Mouse (Mus musculus) midbrain, embryonic 13.5 days (tissue): Measurements from ENCODE around the gene Alox12. TPM values are rescaled to one million over a fixed set of nuclear protein-coding genes. Genes with fewer than 3 reads are reported as not detected.

Source experiments
- ATAC-seq: fragments of 200-750 bp; cut with Nextera tagmentation; 2 replicates; pipeline ENCODE4 v1.8.0; 2017; ENCODE audit warnings: mild to moderate bottlenecking, moderate TSS enrichment, moderate library complexity
- H3K27ac ChIP-seq: fragments of 300-500 bp; sonication (generic); 2 replicates; pipeline ENCODE4 v1.5.1; 2015; ENCODE audit warnings: inconsistent platforms, mild to moderate bottlenecking, moderate library complexity
- H3K27me3 ChIP-seq: fragments of 300-500 bp; sonication (generic); 2 replicates; pipeline ENCODE4 v1.6.1; 2015; ENCODE audit warnings: mild to moderate bottlenecking, inconsistent platforms
- H3K36me3 ChIP-seq: fragments of 300-500 bp; sonication (generic); 2 replicates; pipeline ENCODE4 v1.6.1; 2015; ENCODE audit warnings: mild to moderate bottlenecking, inconsistent platforms
- H3K4me1 ChIP-seq: fragments of 300-500 bp; sonication (generic); replicated peaks from 2 replicates; pipeline ENCODE4 v1.6.1; 2015; ENCODE audit warnings: inconsistent platforms
- H3K4me2 ChIP-seq: fragments of 300-500 bp; sonication (generic); replicated peaks from 2 replicates; pipeline ENCODE4 v1.6.1; 2015; ENCODE audit warnings: moderate library complexity, mild to moderate bottlenecking, inconsistent platforms
- H3K4me3 ChIP-seq: fragments of 300-500 bp; sonication (generic); replicated peaks from 2 replicates; pipeline ENCODE4 v1.5.1; 2015; ENCODE audit warnings: mild to moderate bottlenecking, inconsistent platforms
- H3K9ac ChIP-seq: fragments of 300-500 bp; sonication (generic); replicated peaks from 2 replicates; pipeline ENCODE4 v1.6.1; 2015; ENCODE audit warnings: mild to moderate bottlenecking, inconsistent platforms
- H3K9me3 ChIP-seq: fragments of 300-500 bp; sonication (generic); 2 replicates; pipeline ENCODE4 v1.6.1; 2016; ENCODE audit warnings: mild to moderate bottlenecking, inconsistent platforms
- WGBS: fragments of 180-500 bp; shearing (Covaris S2); methylation state at CpG from one replicate; pipeline ENCODE4 v1.1.7; 2015; 5-methylcytosine and 5-hydroxymethylcytosine counted together
- microRNA counts: library from miRNA; unstranded; fragments of <30 nt; microRNA quantifications from one replicate; lab custom pipeline; 2016
- microRNA-seq: library from miRNA; unstranded; fragments of <30 nt; microRNA quantifications from one replicate; pipeline ENCODE4, GENCODE M21; 2016
- polyA plus RNA-seq: library from polyadenylated mRNA; unstranded; fragments of >200 nt; fragmentation: Nextera tagmentation; extraction: Ambion mirVana; gene quantifications from 2 replicates; pipeline ENCODE4 v1.2.1, GENCODE M21; 2015

Alox12 gene
- polyA plus RNA-seq, 1 experiment from 2014 or later, result 1.2 TPM

DNA sequence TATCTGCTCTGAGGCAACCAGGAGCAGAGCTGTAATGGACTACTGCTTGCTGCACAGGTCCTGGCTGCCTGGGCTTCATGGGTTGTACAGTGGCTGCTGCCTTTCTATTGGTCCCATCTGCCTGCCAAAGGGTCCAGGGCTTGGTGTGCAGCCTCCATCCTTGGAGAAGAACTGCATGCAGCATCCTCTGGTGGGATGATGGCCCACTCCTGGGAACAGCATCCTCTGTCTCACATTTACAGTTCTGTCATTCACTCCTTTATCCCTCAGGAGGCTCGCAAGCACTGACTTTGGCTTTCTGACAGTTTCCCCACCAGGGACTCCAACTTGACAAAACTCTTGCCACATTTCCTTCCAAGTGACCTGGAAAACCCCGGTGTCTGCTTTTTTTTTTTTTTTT lies 48.4 kb downstream of the Alox12 start:
- Histone ChIP-seq H3K9ac (no peak overlapping the region), H3K9me3 (no peaks in the 10 kb centered on the region), H3K4me2 (no peak overlapping the region), H3K4me3 (no peak overlapping the region), H3K27me3 (peaks cover 2% of the 10 kb centered on the region; the same call in 1 of the 2 replicates), H3K4me1 (no peaks in the 10 kb centered on the region), H3K36me3 (no peaks in the 10 kb centered on the region), H3K27ac (no peak overlapping the region)
- WGBS, result 84% methylated on average over 2 of the region's 2 CpGs
- ATAC-seq, result no peak

DNA sequence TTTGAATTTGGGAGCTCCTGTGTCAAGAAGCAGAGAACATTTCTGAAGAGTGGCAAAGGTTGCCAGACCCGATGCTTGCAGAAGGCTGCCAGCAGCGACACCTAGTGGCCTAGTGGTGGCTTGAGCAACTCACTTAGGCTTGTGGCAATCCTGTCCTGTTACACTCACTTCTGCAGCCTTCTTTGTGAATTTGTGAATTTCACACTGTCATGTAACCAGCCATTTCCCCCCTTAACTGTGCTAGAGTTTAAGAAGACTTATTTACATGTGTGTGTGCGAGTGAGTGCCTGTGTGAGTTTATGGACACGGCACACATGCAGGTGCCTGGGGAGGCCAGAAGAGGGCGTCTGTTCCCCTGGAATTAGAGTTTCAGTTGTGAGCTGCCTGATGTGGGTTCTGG lies 53.5 kb downstream of the Alox12 start:
- Histone ChIP-seq H3K36me3 (no peaks in the 10 kb centered on the region), H3K4me2 (no peak overlapping the region), H3K27me3 (no peaks in the 10 kb centered on the region), H3K9me3 (no peaks in the 10 kb centered on the region), H3K9ac (no peak overlapping the region), H3K27ac (no peak overlapping the region), H3K4me1 (no peaks in the 10 kb centered on the region), H3K4me3 (no peak overlapping the region)
- ATAC-seq, result no peak
- WGBS, result 40% methylated on average over 5 of the region's 5 CpGs

DNA sequence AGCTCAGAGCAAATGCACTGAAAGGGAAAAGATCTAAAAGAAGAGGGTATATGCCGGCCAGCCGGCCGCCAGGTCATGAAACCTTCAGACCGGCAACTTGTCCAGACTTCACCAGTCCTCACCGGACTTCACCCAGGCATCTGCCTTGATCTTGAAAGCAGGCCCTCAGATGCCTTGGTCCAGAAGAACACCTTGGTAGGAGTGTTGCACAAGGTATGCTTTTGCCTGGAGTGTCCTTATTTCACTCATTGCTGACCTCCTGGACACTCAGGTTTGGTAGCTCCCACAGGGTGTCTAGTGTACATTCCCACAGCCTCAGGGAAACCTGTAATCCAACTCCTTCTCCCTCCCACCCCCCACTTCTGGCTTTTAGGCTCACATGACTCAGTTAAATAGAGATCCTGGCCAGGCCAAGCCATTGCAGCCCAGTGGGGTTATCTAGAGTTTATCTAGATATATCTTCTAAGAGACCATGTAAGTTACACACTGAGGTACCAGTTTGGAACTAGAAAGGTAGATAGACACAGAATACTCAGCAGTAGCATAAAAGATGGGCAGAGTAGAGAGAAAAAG lies 55.0 kb downstream of the Alox12 start:
- H3K4me1 ChIP-seq, result no peaks in the 10 kb centered on the region
- no peak overlapping the region for H3K9ac ChIP-seq
- no peaks in the 10 kb centered on the region for H3K27me3 ChIP-seq
- no peak for ATAC-seq
- H3K27ac ChIP-seq, result no peak overlapping the region
- 83% methylated on average over 5 of the region's 5 CpGs for WGBS
- no peak overlapping the region for H3K4me2 ChIP-seq
- no peaks in the 10 kb centered on the region for H3K9me3 ChIP-seq
- no peak overlapping the region for H3K4me3 ChIP-seq
- H3K36me3 ChIP-seq, result no peaks in the 10 kb centered on the region

DNA sequence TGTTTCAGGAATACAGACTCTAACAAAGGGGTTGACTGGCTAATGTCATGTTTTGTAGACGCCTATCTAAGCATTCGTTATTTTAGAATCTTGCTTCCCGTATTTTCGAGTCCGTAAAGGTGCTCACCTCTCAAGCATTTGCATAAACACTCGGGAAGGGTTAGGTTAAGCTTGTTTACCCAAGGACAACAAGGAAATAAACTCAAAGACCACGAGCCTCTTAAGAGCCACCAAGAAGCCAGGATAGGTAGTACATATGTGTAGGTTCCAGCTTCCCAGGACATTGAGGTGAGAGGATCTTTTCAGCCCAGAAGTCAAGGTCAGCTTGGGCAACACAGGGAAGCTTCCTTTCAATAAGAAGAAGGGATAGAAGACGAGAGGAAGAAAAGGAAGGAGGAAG lies 56.0 kb downstream of the Alox12 start:
- WGBS, result 81% methylated on average over 8 of the region's 8 CpGs
- no peak for ATAC-seq
- H3K4me3 ChIP-seq, result no peak overlapping the region
- no peak overlapping the region for H3K9ac ChIP-seq
- H3K27ac ChIP-seq, result no peak overlapping the region
- no peaks in the 10 kb centered on the region for H3K36me3 ChIP-seq
- no peaks in the 10 kb centered on the region for H3K4me1 ChIP-seq
- no peak overlapping the region for H3K4me2 ChIP-seq
- H3K27me3 ChIP-seq, result no peaks in the 10 kb centered on the region
- H3K9me3 ChIP-seq, result no peaks in the 10 kb centered on the region

DNA sequence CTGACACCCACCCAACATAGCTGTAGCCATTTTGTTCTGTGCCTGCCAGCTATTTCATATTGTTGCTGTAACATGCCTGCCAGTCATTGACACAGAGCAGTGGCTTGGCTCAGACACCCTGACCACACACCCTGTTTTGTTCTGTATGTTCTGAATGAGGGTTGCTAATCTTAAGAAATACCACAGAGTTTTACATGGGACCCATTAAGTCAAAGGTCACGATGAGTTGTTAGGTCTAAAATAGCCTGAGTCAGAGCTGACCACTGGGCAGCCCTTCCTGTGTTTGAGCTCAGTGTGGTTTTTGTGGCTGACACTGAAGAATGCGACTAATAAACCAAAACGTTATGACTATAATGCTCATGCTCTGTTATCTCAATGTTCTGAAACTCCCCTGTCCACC lies 56.8 kb downstream of the Alox12 start:
- no peaks in the 10 kb centered on the region for H3K36me3 ChIP-seq
- WGBS, result 90% methylated on average over 3 of the region's 3 CpGs
- H3K4me2 ChIP-seq, result no peak overlapping the region
- H3K9ac ChIP-seq, result no peak overlapping the region
- no peak overlapping the region for H3K27ac ChIP-seq
- no peaks in the 10 kb centered on the region for H3K9me3 ChIP-seq
- no peaks in the 10 kb centered on the region for H3K27me3 ChIP-seq
- no peak for ATAC-seq
- H3K4me1 ChIP-seq, result no peaks in the 10 kb centered on the region
- no peak overlapping the region for H3K4me3 ChIP-seq

DNA sequence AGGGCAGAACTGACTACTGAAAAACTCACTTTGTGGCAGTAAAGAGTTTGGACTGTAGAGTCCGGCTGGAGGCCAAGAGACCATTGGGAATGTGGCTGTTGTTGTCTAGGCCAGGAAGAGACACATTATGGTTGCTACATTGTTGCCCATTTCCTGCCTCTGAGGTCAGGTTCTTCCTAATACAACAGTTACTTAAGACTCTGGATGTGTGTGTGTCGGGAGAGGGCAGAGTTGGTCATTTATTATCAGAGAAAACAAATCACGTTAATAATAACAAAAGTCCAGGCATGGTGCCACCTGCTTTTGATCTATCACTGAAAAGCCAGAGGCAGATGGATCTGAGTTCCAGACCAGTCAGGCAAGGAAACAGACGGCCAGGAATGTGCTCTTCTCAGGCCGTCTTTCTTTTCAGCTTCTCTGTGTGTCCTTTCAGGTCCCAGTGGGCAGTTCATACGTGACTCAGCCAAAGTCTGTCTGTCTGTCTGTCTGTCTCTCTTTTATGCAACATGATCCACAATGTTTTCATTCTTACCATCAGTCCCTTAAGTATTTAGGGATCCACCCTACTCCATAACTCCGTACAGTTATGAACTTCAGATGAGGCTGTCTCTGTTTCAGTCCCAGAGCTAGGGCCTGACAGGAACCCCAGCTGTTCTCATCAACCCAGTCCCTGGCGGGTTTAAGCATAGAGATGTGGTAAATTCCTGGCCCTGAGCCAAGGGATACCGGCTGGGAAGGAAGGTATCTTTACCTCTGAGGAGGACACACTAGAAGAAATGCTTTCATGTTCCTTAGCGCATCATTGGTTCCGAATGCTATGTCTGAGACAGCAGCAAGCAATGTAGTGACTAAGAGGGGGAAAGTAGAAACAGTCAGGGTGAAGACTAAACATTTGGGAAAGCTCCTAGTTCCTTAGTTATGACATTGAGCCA lies 61.5 kb downstream of the Alox12 start:
- no peak overlapping the region for H3K4me3 ChIP-seq
- H3K9me3 ChIP-seq, result no peaks in the 10 kb centered on the region
- H3K27me3 ChIP-seq, result no peaks in the 10 kb centered on the region
- 64% methylated on average over 11 of the region's 11 CpGs for WGBS
- no peaks in the 10 kb centered on the region for H3K4me1 ChIP-seq
- no peak for ATAC-seq
- no peak overlapping the region for H3K9ac ChIP-seq
- H3K27ac ChIP-seq, result no peak overlapping the region
- no peaks in the 10 kb centered on the region for H3K36me3 ChIP-seq
- H3K4me2 ChIP-seq, result no peak overlapping the region

DNA sequence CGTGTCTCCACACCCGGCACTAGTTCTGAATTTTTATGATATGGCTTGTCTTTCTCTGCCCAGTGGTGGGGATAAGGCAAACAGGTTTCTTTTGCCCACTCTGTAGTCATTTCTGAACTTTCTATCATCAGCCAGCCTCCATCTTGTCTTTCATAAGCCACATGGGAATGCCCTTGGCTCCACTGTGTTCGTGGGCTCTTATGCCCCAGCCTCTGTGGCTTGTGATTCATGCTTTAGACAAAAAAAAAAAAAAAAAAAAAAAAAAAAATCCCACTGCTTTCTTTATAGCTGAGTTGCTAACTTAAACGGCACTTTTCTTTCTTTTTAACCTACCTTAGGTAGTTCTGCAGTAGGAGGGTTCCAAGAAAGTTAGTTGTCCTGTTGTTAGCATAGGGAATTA lies 63.0 kb downstream of the Alox12 start:
- H3K4me2 ChIP-seq, result no peak overlapping the region
- no peak overlapping the region for H3K4me3 ChIP-seq
- no peaks in the 10 kb centered on the region for H3K27me3 ChIP-seq
- no peaks in the 10 kb centered on the region for H3K9me3 ChIP-seq
- WGBS, result 78% methylated on average over 4 of the region's 4 CpGs
- H3K4me1 ChIP-seq, result no peaks in the 10 kb centered on the region
- no peak overlapping the region for H3K27ac ChIP-seq
- no peaks in the 10 kb centered on the region for H3K36me3 ChIP-seq
- ATAC-seq, result no peak
- no peak overlapping the region for H3K9ac ChIP-seq

MicroRNA genes within 50 kb of the gene (microRNA counts, 519-probe panel; counts per million panel counts)
- microRNA mmu-miR-195 (lab: Ali Mortazavi, UCI) (110 counts per million, percentile 56 among the panel's probes with 10 or more counts), microRNA mmu-miR-497 (lab: Ali Mortazavi, UCI) (110 counts per million, percentile 56 among the panel's probes with 10 or more counts)

Small RNA genes lying within 50 kb of the gene (microRNA-seq; reads per million reads assigned to microRNA genes)
- 437 reads per million, percentile 69 among the genes with 10 or more reads in this experiment for gene Mir195a
- gene Mir497, result not detected
- gene Mir497b, result not detected

Other genes with a start within 250 kb of the Alox12 start
- gene Acadvl, start 239.9 kb downstream of the Alox12 start, polyA plus RNA-seq, result 48.4 and 51.7 TPM in 2 replicates
- 34.9 and 37.2 TPM in 2 replicates for gene Dlg4, start 238.4 kb downstream of the Alox12 start, polyA plus RNA-seq
- gene Asgr1, start 201.3 kb downstream of the Alox12 start, polyA plus RNA-seq, result 0.97 and 1.1 TPM in 2 replicates
- not detected in 2 replicates for gene Asgr2, start 162.7 kb downstream of the Alox12 start, polyA plus RNA-seq
- gene Mgl2, start 125.0 kb downstream of the Alox12 start, polyA plus RNA-seq, result 0.39 and 0.66 TPM in 2 replicates
- 0.59 TPM in 2 replicates for gene Clec10a, start 99.2 kb downstream of the Alox12 start, polyA plus RNA-seq
- gene Slc16a11, start 42.6 kb downstream of the Alox12 start, polyA plus RNA-seq, result 1.9 and 2.4 TPM in 2 replicates
- 17.7 and 18.7 TPM in 2 replicates for gene Slc16a13, start 34.3 kb downstream of the Alox12 start, polyA plus RNA-seq
- 3.9 and 4.3 TPM in 2 replicates for gene Bcl6b, start 25.6 kb downstream of the Alox12 start, polyA plus RNA-seq
- gene 0610010K14Rik, start 17.4 kb downstream of the Alox12 start, polyA plus RNA-seq, result 193 and 201 TPM in 2 replicates
- 15.0 and 15.8 TPM in 2 replicates for gene Gm21988, start 15.5 kb downstream of the Alox12 start, polyA plus RNA-seq
- 289 and 304 TPM in 2 replicates for gene Rnasek, start 15.5 kb downstream of the Alox12 start, polyA plus RNA-seq
- gene Alox12e, start 67.3 kb upstream of the Alox12 start, polyA plus RNA-seq, result 0.07 TPM in 1 of 2 replicates, not detected in the other
- gene Alox15, start 96.7 kb upstream of the Alox12 start, polyA plus RNA-seq, result not detected in 2 replicates
- 33.9 and 34.1 TPM in 2 replicates for gene Pelp1, start 154.7 kb upstream of the Alox12 start, polyA plus RNA-seq
- gene Arrb2, start 177.3 kb upstream of the Alox12 start, polyA plus RNA-seq, result 44.8 and 45.5 TPM in 2 replicates
- gene Med11, start 196.6 kb upstream of the Alox12 start, polyA plus RNA-seq, result 41.9 and 43.6 TPM in 2 replicates
- gene Zmynd15, start 204.1 kb upstream of the Alox12 start, polyA plus RNA-seq, result 0.40 and 0.44 TPM in 2 replicates
- gene Cxcl16, start 204.6 kb upstream of the Alox12 start, polyA plus RNA-seq, result 1.4 and 1.6 TPM in 2 replicates
- 0.54 and 1.2 TPM in 2 replicates for gene Tm4sf5, start 249.9 kb upstream of the Alox12 start, polyA plus RNA-seq